ENCODE assay signal across 11 mouse cellular contexts in genomic region chr8:105820925-105821324, GRCm38 (mm10). TPM values are rescaled to one million over a fixed set of nuclear protein-coding genes. Genes with fewer than 3 reads are reported as not detected.
DNase-seq lines count a peak whose midpoint lies in the region; ATAC-seq and TF ChIP-seq lines count a peak whose summit lies in the region.
"Had no signal": no experiment of that assay in that cellular context is flagged by ENCODE, and none has a peak within 500 bp of the region (broad histone marks: within the 10 kb centered on the region; RNA-seq: fewer than 3 reads in every experiment).

No protein-coding gene starts in this region.

- no peaks in the 10 kb centered on the region for H3K27me3 ChIP-seq in heart, postnatal 0 days (ENCODE audit: control insufficient read depth, insufficient read depth, low read length)
- no peaks in the 10 kb centered on the region for H3K27me3 ChIP-seq in midbrain, embryonic 15.5 days (replicated peaks)
- H3K27me3 ChIP-seq: neural tube, embryonic 13.5 days had no signal

- no peak overlapping the region for H3K4me3 ChIP-seq in heart, postnatal 0 days (ENCODE audit: low read depth, low read length)
- H3K4me3 ChIP-seq in midbrain, embryonic 15.5 days, result no peak overlapping the region
- H3K4me3 ChIP-seq: neural tube, embryonic 13.5 days had no signal

- ATAC-seq in heart, postnatal 0 days (ENCODE audit: insufficient read depth, low read depth), result peak; percentile 82; the same call in 1 of the 2 replicates
- peak; percentile 59; the same call in 1 of the 2 replicates for ATAC-seq in megakaryocyte, adult 5-6 weeks (ENCODE audit: poor library complexity, severe bottlenecking)
- no peak for ATAC-seq in midbrain, embryonic 15.5 days (replicated peaks)

- peak overlapping the region; percentile 38; the same call in 1 of the 2 replicates for H3K27ac ChIP-seq in heart, postnatal 0 days (ENCODE audit: low read depth)
- H3K27ac ChIP-seq in midbrain, embryonic 15.5 days, result no peak overlapping the region
- H3K27ac ChIP-seq: neural tube, embryonic 13.5 days had no signal

- peaks cover 50% of the 10 kb centered on the region for H3K36me3 ChIP-seq in heart, postnatal 0 days (replicated peaks; ENCODE audit: control insufficient read depth, insufficient read depth, low read length)
- H3K36me3 ChIP-seq in midbrain, embryonic 15.5 days (replicated peaks), result peaks cover 27% of the 10 kb centered on the region; the same call in 1 of the 2 replicates

- H3K9ac ChIP-seq in heart, postnatal 0 days (replicated peaks; ENCODE audit: low read depth, low read length), result no peak overlapping the region
- H3K9ac ChIP-seq in midbrain, embryonic 15.5 days, result no peak overlapping the region
- H3K9ac ChIP-seq: neural tube, embryonic 13.5 days had no signal

- TF ChIP-seq CTCF in heart, postnatal 0 days (IDR thresholded peaks at IDR 0.05; ENCODE audit: low read depth), result no peak

- TF ChIP-seq EP300 in heart, postnatal 0 days (IDR thresholded peaks at IDR 0.05; ENCODE audit: low read depth), result no peak

- intact Hi-C loops in heart, postnatal 14 days (cut with DNase I), result no loop called here

- 75% methylated on average over 1 of the region's 1 CpGs for WGBS in heart, postnatal 0 days
- WGBS in midbrain, embryonic 15.5 days, result 100% methylated on average over 1 of the region's 1 CpGs

- peak; percentile 51 to 68 for DNase-seq in heart, adult 18-20 months
- no peak for DNase-seq in heart, postnatal 14 days
- peak; percentile 94 for DNase-seq in c-Kit-positive CD71-positive TER-119-negative erythroid progenitor cells, embryonic 14.5 days (ENCODE audit: low read depth)
- peak; percentile 27 for DNase-seq in heart, postnatal 0 days (ENCODE audit: low spot score)
- DNase-seq in cerebellum, adult 18-20 months, result no peak
- DNase-seq in kidney, postnatal 36 days, result no peak
- DNase-seq: layer of hippocampus, postnatal 36 days; thymus, adult 2 months had no signal

- peaks cover 3% of the 10 kb centered on the region for H3K4me1 ChIP-seq in heart, postnatal 0 days (ENCODE audit: control insufficient read depth, insufficient read depth)
- H3K4me1 ChIP-seq in midbrain, embryonic 15.5 days, result peaks cover 8% of the 10 kb centered on the region

- no peaks in the 10 kb centered on the region for H3K9me3 ChIP-seq in heart, postnatal 0 days (replicated peaks; ENCODE audit: control insufficient read depth, low read length)
- H3K9me3 ChIP-seq in midbrain, embryonic 15.5 days, result no peaks in the 10 kb centered on the region
- H3K9me3 ChIP-seq: neural tube, embryonic 13.5 days had no signal

- H3K4me2 ChIP-seq in heart, postnatal 0 days (ENCODE audit: low read depth, low read length), result no peak overlapping the region
- no peak overlapping the region for H3K4me2 ChIP-seq in midbrain, embryonic 15.5 days
- H3K4me2 ChIP-seq: neural tube, embryonic 13.5 days had no signal

RNA-seq across cellular contexts. Expression of gene Ranbp10, which starts 6.2 kb away (rescaled TPM):
- total RNA-seq in heart, adult 18-20 months (2021), result 10 to 100 TPM; 18.1 to 18.6 TPM
- 10 to 100 TPM; 23.1 to 24.7 TPM for total RNA-seq in heart, postnatal 14 days (2021)
- 8.7 and 10.5 TPM in 2 replicates for total RNA-seq in heart, postnatal 0 days (2014; rRNA removed; ENCODE audit: low replicate concordance)
- 6.1 and 6.7 TPM in 2 replicates for polyA plus RNA-seq in heart, postnatal 0 days (2015; fragmentation: Nextera tagmentation; extraction: Ambion mirVana)
- total RNA-seq in megakaryocyte, adult 5-6 weeks (2015), result 10.2 and 10.5 TPM in 2 replicates
- total RNA-seq in megakaryocyte, adult 5-6 weeks (2017), result 6.4 and 7.0 TPM in 2 replicates
- 11.8 and 13.6 TPM in 2 replicates for polyA plus RNA-seq in midbrain, embryonic 15.5 days (2015; fragmentation: Nextera tagmentation; extraction: Ambion mirVana)

RNA-seq across cellular contexts. Expression of gene Tsnaxip1, which starts 6.6 kb away (rescaled TPM):
- not detected for total RNA-seq in heart, adult 18-20 months (2021)
- total RNA-seq in heart, postnatal 14 days (2021), result under 1 TPM in 1 of 2 experiments, not detected in 1; 0.38 TPM
- not detected in 2 replicates for total RNA-seq in heart, postnatal 0 days (2014; rRNA removed; ENCODE audit: low replicate concordance)
- 0.30 TPM in 1 of 2 replicates, not detected in the other for polyA plus RNA-seq in heart, postnatal 0 days (2015; fragmentation: Nextera tagmentation; extraction: Ambion mirVana)
- total RNA-seq in megakaryocyte, adult 5-6 weeks (2015), result not detected in 2 replicates
- total RNA-seq in megakaryocyte, adult 5-6 weeks (2017), result not detected in 2 replicates
- polyA plus RNA-seq in midbrain, embryonic 15.5 days (2015; fragmentation: Nextera tagmentation; extraction: Ambion mirVana), result 0.64 and 1.0 TPM in 2 replicates

RNA-seq across cellular contexts. Expression of gene Cenpt, which starts 32.2 kb away (rescaled TPM):
- total RNA-seq in heart, adult 18-20 months (2021), result 1 to 10 TPM; 2.2 to 2.5 TPM
- total RNA-seq in heart, postnatal 14 days (2021), result 1 to 10 TPM; 3.2 to 4.2 TPM
- total RNA-seq in heart, postnatal 0 days (2014; rRNA removed; ENCODE audit: low replicate concordance), result 28.3 and 32.2 TPM in 2 replicates
- 11.5 and 12.9 TPM in 2 replicates for polyA plus RNA-seq in heart, postnatal 0 days (2015; fragmentation: Nextera tagmentation; extraction: Ambion mirVana)
- 12.4 and 18.3 TPM in 2 replicates for total RNA-seq in megakaryocyte, adult 5-6 weeks (2015)
- total RNA-seq in megakaryocyte, adult 5-6 weeks (2017), result 16.7 and 25.0 TPM in 2 replicates
- 55.2 and 58.7 TPM in 2 replicates for polyA plus RNA-seq in midbrain, embryonic 15.5 days (2015; fragmentation: Nextera tagmentation; extraction: Ambion mirVana)

RNA-seq across cellular contexts. Expression of gene Thap11, which starts 34.0 kb away (rescaled TPM):
- total RNA-seq in heart, adult 18-20 months (2021), result 10 to 100 TPM; 27.5 to 27.8 TPM
- 10 to 100 TPM; 27.5 to 29.1 TPM for total RNA-seq in heart, postnatal 14 days (2021)
- 59.5 and 81.1 TPM in 2 replicates for total RNA-seq in heart, postnatal 0 days (2014; rRNA removed; ENCODE audit: low replicate concordance)
- 35.5 and 36.6 TPM in 2 replicates for polyA plus RNA-seq in heart, postnatal 0 days (2015; fragmentation: Nextera tagmentation; extraction: Ambion mirVana)
- 42.8 and 48.9 TPM in 2 replicates for total RNA-seq in megakaryocyte, adult 5-6 weeks (2015)
- total RNA-seq in megakaryocyte, adult 5-6 weeks (2017), result 38.5 and 42.6 TPM in 2 replicates
- 56.2 and 58.6 TPM in 2 replicates for polyA plus RNA-seq in midbrain, embryonic 15.5 days (2015; fragmentation: Nextera tagmentation; extraction: Ambion mirVana)

RNA-seq across cellular contexts. Expression of gene Nutf2, which starts 39.5 kb away (rescaled TPM):
- total RNA-seq in heart, adult 18-20 months (2021), result 10 to 100 TPM; 27.0 to 43.8 TPM
- 10 to 100 TPM; 27.2 to 34.3 TPM for total RNA-seq in heart, postnatal 14 days (2021)
- 19.4 and 38.0 TPM in 2 replicates for total RNA-seq in heart, postnatal 0 days (2014; rRNA removed; ENCODE audit: low replicate concordance)
- 135 and 147 TPM in 2 replicates for polyA plus RNA-seq in heart, postnatal 0 days (2015; fragmentation: Nextera tagmentation; extraction: Ambion mirVana)
- total RNA-seq in megakaryocyte, adult 5-6 weeks (2015), result 103 and 117 TPM in 2 replicates
- total RNA-seq in megakaryocyte, adult 5-6 weeks (2017), result 40.9 and 54.5 TPM in 2 replicates
- polyA plus RNA-seq in midbrain, embryonic 15.5 days (2015; fragmentation: Nextera tagmentation; extraction: Ambion mirVana), result 148 and 152 TPM in 2 replicates

Comparison
In these comparisons a context has a peak if more than half of its experiments do, and no peak if none do; other contexts are left out.
1. DNase-seq: peak in heart, adult 18-20 months (2 of 2), c-Kit-positive CD71-positive TER-119-negative erythroid progenitor cells, embryonic 14.5 days (single experiment) and heart, postnatal 0 days (single experiment); none in heart, postnatal 14 days (0 of 2), cerebellum, adult 18-20 months (0 of 2) and kidney, postnatal 36 days (0 of 2).